Mouse (Mus musculus) olfactory bulb, adult 2 months (tissue): ENCODE data around the gene Gcnt7. TPM values are rescaled to one million over a fixed set of nuclear protein-coding genes. Genes with fewer than 3 reads are reported as not detected.

Experiments
- H3K27ac ChIP-seq: fragments of 200-500 bp; 2 replicates; pipeline ENCODE4 v1.5.1; 2012; ENCODE audit warnings: low read depth, low read length; ENCODE audit not compliant: insufficient read depth
- H3K4me1 ChIP-seq: fragments of 200-500 bp; 2 replicates; pipeline ENCODE4 v1.6.1; 2012; ENCODE audit warnings: low read length; ENCODE audit not compliant: control insufficient read depth, insufficient read depth
- H3K4me3 ChIP-seq: fragments of 200-500 bp; 2 replicates; pipeline ENCODE4 v1.5.1; 2012; ENCODE audit warnings: mild to moderate bottlenecking, low read depth, low read length, moderate library complexity; ENCODE audit not compliant: insufficient read depth
- CTCF ChIP-seq: fragments of 200-500 bp; IDR thresholded peaks from 2 replicates; pipeline ENCODE4 v1.5.1; 2012; ENCODE audit warnings: low read depth, mild to moderate bottlenecking, low read length, moderate library complexity; ENCODE audit not compliant: insufficient read depth
- POLR2A ChIP-seq: fragments of 200-500 bp; IDR thresholded peaks from 2 replicates; pipeline ENCODE4 v1.6.1; 2012; ENCODE audit warnings: mild to moderate bottlenecking, low read depth, low read length, moderate library complexity; ENCODE audit not compliant: insufficient read depth
- WGBS: fragments of 180-500 bp; shearing (Covaris S2); methylation state at CpG from one replicate; pipeline ENCODE4 v1.1.7; 2018; 5-methylcytosine and 5-hydroxymethylcytosine counted together
- polyA plus RNA-seq: library from polyadenylated mRNA; stranded (reverse); fragments of >200 nt; gene quantifications from 2 replicates; pipeline ENCODE4 v1.2.4, GENCODE M21; 2012; ENCODE audit warnings: low replicate concordance; ENCODE audit not compliant: missing spikeins, insufficient read depth, insufficient read length

The Gcnt7 gene
- polyA plus RNA-seq, 1 experiment: not detected

DNA sequence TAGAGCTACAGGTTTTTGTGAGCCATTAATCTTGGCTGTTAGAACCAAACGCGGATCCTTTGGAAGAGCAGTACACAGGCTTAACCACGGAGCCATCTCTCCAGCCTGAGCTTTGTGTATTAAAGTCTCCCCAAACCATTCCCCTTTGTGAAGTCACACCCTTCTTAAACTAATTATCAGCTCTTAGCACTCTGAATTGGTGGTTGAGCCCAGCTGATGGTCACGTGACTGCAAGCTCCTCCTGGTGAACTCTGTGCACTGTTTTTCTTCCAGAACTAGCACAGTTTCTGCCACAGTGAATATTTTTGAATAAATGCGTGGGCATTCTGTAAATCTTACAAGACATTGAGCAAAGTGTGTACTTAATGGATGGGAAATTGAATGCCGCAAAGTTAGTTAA is 17.2 kb downstream of the Gcnt7 start:
- Histone ChIP-seq H3K4me3 (peak overlapping the region; percentile 69), H3K27ac (no peak overlapping the region), H3K4me1 (peaks cover 6% of the 10 kb centered on the region; the same call in 1 of the 2 replicates)
- no peak for TF ChIP-seq POLR2A
- TF ChIP-seq CTCF: no peak
- 28% methylated on average over 6 of the region's 6 CpGs for WGBS

DNA sequence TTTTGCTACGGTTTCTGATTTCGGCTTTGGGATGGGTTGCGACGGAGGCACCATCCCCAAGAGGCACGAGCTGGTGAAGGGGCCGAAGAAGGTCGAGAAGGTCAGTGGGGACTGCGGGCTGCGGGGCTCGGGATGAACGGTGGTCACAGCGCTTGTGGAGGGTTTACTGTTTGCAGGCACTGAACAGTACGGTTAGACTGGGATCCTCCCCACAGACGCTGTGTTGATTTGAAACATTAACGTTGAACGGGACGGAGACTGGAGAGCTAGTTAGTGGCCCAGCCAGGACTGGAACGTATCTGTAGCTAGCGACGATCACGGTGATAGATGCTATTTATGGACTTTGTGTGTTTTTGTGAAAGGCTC is 17.8 kb downstream of the Gcnt7 start:
- WGBS: under 1% methylated on average over 21 of the region's 21 CpGs
- Histone ChIP-seq H3K4me1 (peaks cover 6% of the 10 kb centered on the region; the same call in 1 of the 2 replicates), H3K27ac (no peak overlapping the region), H3K4me3 (peak overlapping the region; percentile 69)
- no peak for TF ChIP-seq POLR2A
- no peak for TF ChIP-seq CTCF

DNA sequence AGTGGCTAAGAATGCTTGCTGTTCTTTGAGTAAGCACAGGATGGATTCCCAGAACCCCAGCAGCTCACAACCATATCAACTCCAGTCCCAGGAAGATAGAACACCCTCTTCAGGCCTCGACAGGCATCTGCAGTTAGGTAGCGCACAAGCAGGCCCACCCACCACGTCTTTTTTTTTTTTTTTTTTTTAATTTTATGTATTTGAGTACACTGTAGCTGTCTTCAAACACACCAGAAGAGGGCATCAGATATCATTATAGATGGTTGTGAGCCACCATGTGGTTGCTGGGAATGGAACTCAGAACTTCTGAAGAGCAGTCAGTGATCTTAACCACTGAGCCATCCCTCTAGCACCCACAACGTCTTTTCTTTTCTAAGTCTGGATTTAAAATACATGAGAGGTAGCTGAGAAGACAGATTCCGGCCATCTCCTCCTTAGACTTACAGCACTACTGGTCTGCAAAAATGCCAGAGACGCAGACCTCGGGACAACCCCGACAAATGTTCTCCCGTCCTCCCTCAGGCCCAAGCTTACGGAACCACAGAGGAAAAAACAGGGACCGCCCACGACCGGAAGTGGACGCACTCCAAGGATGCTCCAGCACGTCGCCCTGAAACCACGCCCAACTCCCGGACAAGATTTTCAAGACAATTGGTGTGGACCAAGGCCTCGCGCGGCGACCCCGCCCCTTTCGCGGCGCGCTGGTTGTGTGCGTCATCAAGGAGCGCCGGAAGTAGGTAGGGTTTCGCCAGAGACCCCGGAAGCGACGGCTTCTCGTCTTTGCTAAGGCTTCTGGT is 18.4 kb downstream of the Gcnt7 start, which contains the start of gene Rtf2:
TSS of gene Rtf2 (plus strand) at position 714 of the 797 bp plus-strand sequence.
- peaks cover 6% of the 10 kb centered on the region; the same call in 1 of the 2 replicates for H3K4me1 ChIP-seq
- TF ChIP-seq CTCF (no peak), POLR2A (peak; percentile 71)
- H3K27ac ChIP-seq: peak within 1 kb of the TSS; percentile 7; the same call in 1 of the 2 replicates
- H3K4me3 ChIP-seq: peak within 1 kb of the TSS; percentile 69
- 2% methylated on average over 35 of the region's 35 CpGs for WGBS

DNA sequence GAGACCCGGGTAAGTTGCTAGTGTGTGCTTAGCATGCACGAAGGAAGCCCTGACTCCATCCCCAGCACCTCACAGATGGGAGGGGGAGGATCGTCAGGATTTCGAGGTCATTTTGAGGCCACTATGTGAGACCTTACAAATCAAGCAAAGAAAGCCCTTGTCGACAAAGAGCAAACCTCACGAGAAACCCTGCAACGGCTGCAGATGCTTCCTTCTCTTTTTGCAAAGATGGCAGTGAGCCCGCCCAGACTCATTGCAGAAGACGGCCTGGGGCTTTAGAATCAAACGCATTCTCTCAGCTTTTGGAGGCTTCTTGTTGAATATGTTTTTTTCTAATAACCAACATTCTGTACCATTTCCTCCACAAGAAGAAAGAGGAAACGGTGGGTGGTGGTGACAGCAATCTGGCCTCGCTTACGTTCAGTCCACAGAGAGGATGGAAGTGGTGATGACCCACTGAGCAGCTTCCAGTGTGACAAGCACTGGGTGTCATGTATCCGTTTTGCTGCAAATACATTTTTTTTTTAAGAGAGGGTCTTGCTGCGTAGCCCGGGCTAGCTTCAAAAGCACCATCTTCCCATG is 20.9 kb downstream of the Gcnt7 start:
- TF ChIP-seq POLR2A (no peak), CTCF (no peak)
- WGBS: 71% methylated on average over 16 of the region's 16 CpGs
- H3K4me1 ChIP-seq: peaks cover 6% of the 10 kb centered on the region; the same call in 1 of the 2 replicates
- H3K27ac ChIP-seq: no peak overlapping the region
- H3K4me3 ChIP-seq: no peak overlapping the region

DNA sequence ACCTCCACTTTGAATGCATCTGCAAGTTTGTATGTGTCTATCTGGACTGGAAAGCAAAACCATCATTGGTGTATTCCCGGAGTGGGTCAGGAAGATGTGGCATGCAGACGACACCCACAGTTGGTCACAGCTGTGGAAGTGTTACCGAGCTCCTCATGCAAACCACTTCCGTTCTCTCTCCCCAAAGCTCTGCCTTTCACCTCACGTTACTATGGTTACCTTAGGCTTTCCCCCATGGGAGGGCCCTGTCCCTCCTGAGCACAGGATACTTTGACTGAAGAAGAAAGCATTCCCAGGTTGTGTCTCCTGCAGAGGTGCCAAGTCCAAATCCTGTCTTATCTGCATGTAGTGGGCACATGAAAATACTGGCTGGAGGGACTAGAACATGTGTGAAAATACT is 24.6 kb downstream of the Gcnt7 start:
- TF ChIP-seq CTCF: no peak
- TF ChIP-seq POLR2A: no peak

DNA sequence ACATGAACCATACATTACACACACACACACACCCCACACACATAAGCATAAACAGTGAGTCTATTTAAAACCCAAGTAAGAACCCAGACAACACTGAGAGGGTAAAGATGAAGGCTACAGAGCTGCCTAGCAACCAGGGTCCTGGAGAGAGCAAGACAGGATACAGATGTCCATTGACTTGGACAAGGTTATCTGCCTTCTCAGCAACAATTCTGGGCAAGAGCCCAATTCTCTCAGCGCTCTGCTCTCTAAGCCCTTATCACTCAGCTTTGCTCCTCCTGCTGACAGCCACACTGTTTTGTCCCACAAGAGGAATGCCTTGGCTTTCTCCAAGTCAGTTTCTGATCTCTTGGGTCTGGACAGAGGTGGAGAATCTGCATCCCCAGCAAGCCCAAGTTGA is 27.8 kb downstream of the Gcnt7 start:
- no peak for TF ChIP-seq POLR2A
- no peak for TF ChIP-seq CTCF
- WGBS: 68% methylated on average over 1 of the region's 1 CpGs
- Histone ChIP-seq H3K27ac (no peak overlapping the region), H3K4me1 (no peaks in the 10 kb centered on the region), H3K4me3 (no peak overlapping the region)

More for the DNA sequence above, 24.6 kb downstream of the Gcnt7 start:
- H3K4me1 ChIP-seq: no peaks in the 10 kb centered on the region
- H3K4me3 ChIP-seq: no peak overlapping the region
- no peak overlapping the region for H3K27ac ChIP-seq
- WGBS: 53% methylated on average over 5 of the region's 5 CpGs

DNA sequence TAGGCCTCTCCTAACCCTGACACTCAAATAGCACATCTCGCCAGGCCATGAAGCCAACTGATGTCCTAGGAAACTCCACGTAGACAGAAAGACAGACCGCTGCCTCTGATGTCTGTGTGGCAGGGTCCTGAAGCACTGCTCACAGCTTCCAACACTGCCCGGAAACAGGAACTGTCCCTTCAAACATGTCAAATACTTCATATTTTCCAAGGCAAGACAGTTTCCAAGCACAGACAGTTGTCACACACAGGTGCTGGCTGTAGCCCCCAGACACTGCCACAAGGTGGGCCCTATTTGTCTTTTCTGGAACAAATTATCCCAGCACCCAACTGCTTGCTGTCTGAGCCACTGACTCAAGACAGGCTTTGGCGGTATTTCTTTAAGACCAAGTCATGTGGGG is 40.2 kb downstream of the Gcnt7 start:
- WGBS: 93% methylated on average over 5 of the region's 5 CpGs
- Histone ChIP-seq H3K4me1 (0 out of 2 replicates have a peak, but pooled peaks cover 3% of the 10 kb centered on the region), H3K27ac (no peak overlapping the region), H3K4me3 (no peak overlapping the region)
- no peak for TF ChIP-seq CTCF
- no peak for TF ChIP-seq POLR2A

DNA sequence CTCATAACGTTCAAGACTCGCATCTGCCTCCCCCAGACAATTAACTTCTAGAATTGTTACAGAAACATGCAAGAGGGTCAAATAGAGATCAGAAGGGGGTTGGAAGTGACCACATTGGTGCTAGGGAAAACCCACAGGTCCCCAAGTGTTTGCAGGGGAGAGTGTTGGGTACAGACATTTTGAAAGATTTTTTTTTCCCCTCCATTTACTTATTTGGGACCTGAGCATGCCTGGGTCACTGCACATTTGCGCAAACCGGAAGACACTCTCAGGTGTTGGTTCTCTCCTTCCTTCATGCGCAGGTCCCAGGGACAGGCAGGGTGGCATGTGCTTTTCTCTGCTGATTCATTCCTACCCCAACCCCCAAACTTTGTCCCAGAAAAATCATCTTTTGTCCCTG is 41.5 kb downstream of the Gcnt7 start:
- WGBS: 89% methylated on average over 5 of the region's 5 CpGs
- Histone ChIP-seq H3K4me3 (no peak overlapping the region), H3K27ac (no peak overlapping the region), H3K4me1 (peaks cover 5% of the 10 kb centered on the region; the same call in 1 of the 2 replicates)
- TF ChIP-seq CTCF (no peak), POLR2A (no peak)

DNA sequence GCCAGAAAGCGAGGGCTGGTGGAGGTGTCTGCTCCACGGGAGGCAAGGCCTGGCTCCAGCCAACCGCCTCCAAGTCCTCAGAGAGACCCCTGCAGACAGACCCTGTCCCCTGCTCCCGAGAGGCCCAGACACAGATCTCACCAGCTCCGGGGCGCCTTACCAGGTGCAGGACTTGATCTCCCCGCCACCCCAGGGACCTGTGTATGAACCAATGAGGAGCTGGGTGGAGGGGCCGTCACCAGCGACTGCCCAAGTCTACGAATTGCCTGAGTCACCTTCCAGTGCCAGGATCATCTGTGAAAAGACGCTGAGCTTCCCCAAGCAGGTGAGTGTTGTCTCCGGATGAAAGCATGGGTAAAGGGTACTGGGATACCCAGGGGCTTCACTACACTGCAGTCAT is 42.2 kb downstream of the Gcnt7 start:
- 72% methylated on average over 12 of the region's 12 CpGs for WGBS
- TF ChIP-seq CTCF: no peak
- TF ChIP-seq POLR2A: no peak
- Histone ChIP-seq H3K27ac (no peak overlapping the region), H3K4me1 (peaks cover 8% of the 10 kb centered on the region; the same call in 1 of the 2 replicates), H3K4me3 (no peak overlapping the region)
